Mouse (Mus musculus) mature B cell (primary cell): ENCODE data around the gene Krtap13-1.
"Not testable (repeated sequence)": the region's sequence is repeated elsewhere in the genome, so short reads cannot be mapped to it uniquely, and the experiment has no call there.

Experiments
- in situ Hi-C: fragments of 300-500 bp; cut with MboI; formaldehyde crosslinking; loops from 2 replicates; pipeline ENCODE4 v1.14.3; 2019

The Krtap13-1 gene

GRCm38 (mm10) chr16:88728812-88729275 lies at the start of gene Krtap13-1:
Gene Krtap13-1 (plus strand): TSS chr16:88728862.
- in situ Hi-C loops: no loop called here

GRCm38 (mm10) chr16:88679099-88679498 lies 49.6 kb upstream of the Krtap13-1 start:
- in situ Hi-C loops: no loop called here

GRCm38 (mm10) chr16:88681282-88681681 lies 47.4 kb upstream of the Krtap13-1 start:
- in situ Hi-C loops: no loop called here

GRCm38 (mm10) chr16:88696256-88696655 lies 32.4 kb upstream of the Krtap13-1 start:
- in situ Hi-C loops: no loop called here

- in situ Hi-C loops: no loop called here
Measured at GRCm38 (mm10) chr16:88701072-88701864, 27.4 kb upstream of the Krtap13-1 start.

GRCm38 (mm10) chr16:88707496-88708012 lies 21.1 kb upstream of the Krtap13-1 start, which contains the start of gene 2310061N02Rik:
Gene 2310061N02Rik (minus strand): TSS chr16:88707962.
- in situ Hi-C loops: no loop called here

GRCm38 (mm10) chr16:88710757-88711156 lies 17.9 kb upstream of the Krtap13-1 start:
- in situ Hi-C loops: no loop called here

- in situ Hi-C loops: no loop called here
Measured at GRCm38 (mm10) chr16:88711245-88711644, 17.4 kb upstream of the Krtap13-1 start.

- in situ Hi-C loops: no loop called here
Measured at GRCm38 (mm10) chr16:88716549-88716948, 12.1 kb upstream of the Krtap13-1 start.

- in situ Hi-C loops: no loop called here
Measured at GRCm38 (mm10) chr16:88720031-88720430, 8.6 kb upstream of the Krtap13-1 start.

GRCm38 (mm10) chr16:88735391-88735790 lies 6.7 kb downstream of the Krtap13-1 start:
- in situ Hi-C loops: no loop called here

GRCm38 (mm10) chr16:88744750-88745340 lies 16.2 kb downstream of the Krtap13-1 start:
- in situ Hi-C loops: no loop called here

GRCm38 (mm10) chr16:88747943-88748342 lies 19.3 kb downstream of the Krtap13-1 start:
- in situ Hi-C loops: no loop called here

GRCm38 (mm10) chr16:88751535-88751934 lies 22.9 kb downstream of the Krtap13-1 start, which contains the start of gene Krtap13:
Gene Krtap13 (minus strand): TSS chr16:88751635.
- in situ Hi-C loops: not testable (repeated sequence)

- in situ Hi-C loops: not testable (repeated sequence)
Measured at GRCm38 (mm10) chr16:88758547-88758946, 29.9 kb downstream of the Krtap13-1 start, which contains the start of gene 2310034C09Rik. Gene 2310034C09Rik (plus strand): TSS chr16:88758847.

- in situ Hi-C loops: no loop called here
Measured at GRCm38 (mm10) chr16:88774106-88774505, 45.4 kb downstream of the Krtap13-1 start, which contains the start of gene 2310057N15Rik. Gene 2310057N15Rik (minus strand): TSS chr16:88774206.

- in situ Hi-C loops: no loop called here
Measured at GRCm38 (mm10) chr16:88777596-88777995, 48.9 kb downstream of the Krtap13-1 start, which contains the start of gene Gm5965. Gene Gm5965 (plus strand): TSS chr16:88777896.
